Mouse (Mus musculus): ENCODE measurements at regions not wholly inside any gene's neighbourhood (a gene's known extent, or its start where the extent isn't known, plus 50 kb on each side); places are given as distances from the start of the nearest gene placed in this dataset.

DNA sequence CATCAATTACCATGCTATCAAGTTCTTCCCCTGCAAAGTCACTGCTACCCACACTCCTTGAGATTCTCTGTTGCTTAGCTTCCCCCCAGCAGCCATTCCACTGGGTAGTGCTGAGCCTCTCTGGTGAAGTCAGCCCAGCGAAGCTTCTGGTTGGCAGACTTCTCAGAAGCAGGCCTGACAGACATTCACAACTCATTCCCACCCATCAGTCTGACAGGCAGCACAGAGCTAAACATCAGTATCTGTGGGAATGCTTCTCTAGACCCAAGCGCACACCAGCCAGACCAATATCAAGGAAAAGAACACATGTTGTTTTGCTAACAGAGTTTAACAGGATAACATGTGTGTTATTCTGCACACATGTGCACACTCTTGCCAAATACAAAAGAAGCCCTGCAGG is 101.1 kb upstream of the Ccdc122 start:
- no peak for TF ChIP-seq CTCF (IDR thresholded peaks at IDR 0.05; ENCODE audit: low read depth, low read length)
- no peak for TF ChIP-seq POLR2A (IDR thresholded peaks at IDR 0.05; ENCODE audit: borderline replicate concordance, low read depth, low read length)

Measured in bone marrow macrophage, adult 2 months (primary cell).